Mouse (Mus musculus) heart, embryonic 16.5 days (tissue): ENCODE measurements at regions not wholly inside any gene's neighbourhood (a gene's known extent, or its start where the extent isn't known, plus 50 kb on each side); places are given as distances from the start of the nearest gene placed in this dataset.

Source experiments
- ATAC-seq: fragments of 200-750 bp; cut with Nextera tagmentation; replicated peaks from 2 replicates; pipeline ENCODE4 v1.8.0; 2017; ENCODE audit warnings: moderate number of reproducible peaks; ENCODE audit not compliant: insufficient read depth, low FRiP score; ENCODE audit errors: extremely low read depth
- H3K27ac ChIP-seq: fragments of 300-500 bp; sonication (generic); 2 replicates; pipeline ENCODE4 v1.5.1; 2014; ENCODE audit warnings: mild to moderate bottlenecking, low read length, control low read depth, moderate library complexity
- H3K27me3 ChIP-seq: fragments of 300-500 bp; sonication (generic); 2 replicates; pipeline ENCODE4 v1.6.1; 2014; ENCODE audit warnings: low read length, mixed read lengths; ENCODE audit not compliant: control insufficient read depth, insufficient read depth
- H3K36me3 ChIP-seq: fragments of 300-500 bp; sonication (generic); 2 replicates; pipeline ENCODE4 v1.6.1; 2014; ENCODE audit not compliant: control insufficient read depth, insufficient read depth
- H3K4me1 ChIP-seq: fragments of 300-500 bp; sonication (generic); 2 replicates; pipeline ENCODE4 v1.6.1; 2014; ENCODE audit warnings: low read length, mixed read lengths; ENCODE audit not compliant: control insufficient read depth, insufficient read depth
- H3K4me2 ChIP-seq: fragments of 300-500 bp; sonication (generic); 2 replicates; pipeline ENCODE4 v1.6.1; 2014; ENCODE audit warnings: low read depth, mild to moderate bottlenecking, control low read depth, low read length
- H3K4me3 ChIP-seq: fragments of 300-500 bp; sonication (generic); 2 replicates; pipeline ENCODE4 v1.5.1; 2014; ENCODE audit warnings: mild to moderate bottlenecking, control low read depth, low read length
- H3K9ac ChIP-seq: fragments of 300-500 bp; sonication (generic); 2 replicates; pipeline ENCODE4 v1.6.1; 2014; ENCODE audit warnings: low read length, control low read depth
- H3K9me3 ChIP-seq: fragments of 300-500 bp; sonication (generic); replicated peaks from 2 replicates; pipeline ENCODE4 v1.6.1; 2016; ENCODE audit warnings: low read length; ENCODE audit not compliant: control insufficient read depth
- WGBS: fragments of 180-500 bp; shearing (Covaris S2); extraction: QIAGEN DNeasy Blood & Tissue Kit; methylation state at CpG from one replicate; pipeline ENCODE4 v1.1.7; 2014; 5-methylcytosine and 5-hydroxymethylcytosine counted together

DNA sequence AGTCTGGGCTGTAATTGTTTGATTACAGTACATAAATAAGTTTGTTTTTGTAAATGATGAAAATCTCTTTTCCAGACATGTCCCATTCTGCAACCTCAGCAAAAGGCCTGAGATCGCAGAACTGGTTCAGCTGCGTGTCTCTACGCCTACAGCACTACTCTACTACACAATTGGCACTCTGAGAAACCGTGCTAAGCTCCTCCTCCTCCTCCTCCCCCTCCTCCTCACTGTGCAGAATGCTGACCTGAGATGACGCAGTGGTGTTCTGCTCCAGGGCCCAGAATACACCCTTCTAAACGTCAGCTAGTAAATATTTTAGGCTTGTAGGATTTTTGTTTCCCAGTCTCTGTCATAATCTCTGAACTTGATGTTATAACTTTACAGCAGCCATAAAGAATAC lies 724.2 kb downstream of the Ntrk3 start:
- Histone ChIP-seq H3K9me3 (no peaks in the 10 kb centered on the region), H3K4me2 (no peak overlapping the region), H3K4me1 (no peaks in the 10 kb centered on the region), H3K9ac (no peak overlapping the region), H3K36me3 (no peaks in the 10 kb centered on the region), H3K27me3 (no peaks in the 10 kb centered on the region), H3K4me3 (no peak overlapping the region), H3K27ac (no peak overlapping the region)
- 53% methylated on average over 6 of the region's 6 CpGs for WGBS
- ATAC-seq: no peak

DNA sequence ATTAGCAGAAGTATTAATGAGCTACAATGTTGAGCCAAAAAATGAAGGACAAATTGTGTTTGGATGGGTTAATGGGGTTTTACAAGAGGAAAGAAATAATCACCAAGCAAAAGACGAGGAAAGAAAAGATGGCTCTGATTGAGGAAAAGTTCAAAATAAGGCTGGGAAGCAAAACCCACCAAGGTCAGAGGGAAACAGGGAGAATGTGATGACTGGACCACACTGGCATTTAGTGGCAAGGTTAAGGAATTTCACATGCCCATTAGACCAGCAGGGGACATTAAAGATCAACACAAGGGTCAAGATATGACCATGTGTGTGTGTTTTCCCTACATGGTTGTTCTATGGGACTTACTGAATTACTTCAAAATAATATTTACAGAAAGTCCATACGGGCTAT lies 734.7 kb downstream of the Ntrk3 start:
- 67% methylated on average over 2 of the region's 2 CpGs for WGBS
- H3K4me2 ChIP-seq: no peak overlapping the region
- H3K4me1 ChIP-seq: no peaks in the 10 kb centered on the region
- no peak for ATAC-seq
- no peak overlapping the region for H3K4me3 ChIP-seq
- H3K36me3 ChIP-seq: no peaks in the 10 kb centered on the region
- no peak overlapping the region for H3K9ac ChIP-seq
- no peaks in the 10 kb centered on the region for H3K9me3 ChIP-seq
- no peaks in the 10 kb centered on the region for H3K27me3 ChIP-seq
- H3K27ac ChIP-seq: no peak overlapping the region

DNA sequence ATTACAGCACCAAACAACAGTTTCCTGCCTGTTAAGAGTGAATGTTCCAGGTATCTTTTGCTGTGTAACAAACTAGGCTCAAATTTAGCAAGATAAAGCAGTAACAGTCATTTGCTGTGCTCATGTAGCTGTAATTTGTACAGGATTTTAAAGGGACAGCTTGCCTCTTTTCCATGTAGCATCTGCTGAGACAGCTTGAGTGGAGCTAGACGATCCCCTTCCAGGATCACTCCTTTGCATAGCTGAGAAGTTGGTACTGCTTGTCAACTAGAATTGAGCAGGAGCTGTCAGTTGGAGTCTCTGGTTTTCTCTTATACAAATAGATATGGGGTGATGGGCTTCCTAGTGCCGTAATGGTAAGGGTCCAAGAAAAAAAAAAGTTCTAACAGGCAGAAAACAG lies 744.0 kb downstream of the Ntrk3 start:
- Histone ChIP-seq H3K36me3 (no peaks in the 10 kb centered on the region), H3K27ac (no peak overlapping the region), H3K4me3 (no peak overlapping the region), H3K4me1 (no peaks in the 10 kb centered on the region), H3K27me3 (no peaks in the 10 kb centered on the region), H3K4me2 (no peak overlapping the region), H3K9me3 (no peaks in the 10 kb centered on the region), H3K9ac (no peak overlapping the region)
- WGBS: 66% methylated on average over 2 of the region's 2 CpGs
- ATAC-seq: no peak

DNA sequence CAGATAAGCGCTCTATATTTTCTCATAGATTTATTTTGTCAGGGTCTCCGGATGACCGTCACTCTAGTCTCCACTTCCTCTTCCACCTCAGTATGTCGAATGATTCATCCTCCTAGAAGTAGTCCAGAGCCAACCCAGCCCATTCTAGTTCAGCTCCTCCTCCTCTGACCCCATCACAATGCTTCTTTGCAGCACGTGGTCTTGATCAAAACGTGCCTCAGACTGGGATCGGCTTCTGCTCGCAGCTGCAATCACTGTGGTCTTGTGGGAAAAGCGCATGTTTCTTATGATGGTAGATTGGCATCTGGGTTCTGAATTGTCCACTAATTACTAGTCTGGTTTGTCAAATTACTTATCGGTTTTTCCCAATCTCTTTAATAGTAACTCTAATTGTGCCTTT lies 747.7 kb downstream of the Ntrk3 start:
- no peak overlapping the region for H3K4me3 ChIP-seq
- no peak overlapping the region for H3K9ac ChIP-seq
- H3K9me3 ChIP-seq: no peaks in the 10 kb centered on the region
- no peak overlapping the region for H3K4me2 ChIP-seq
- no peak overlapping the region for H3K27ac ChIP-seq
- ATAC-seq: no peak
- 68% methylated on average over 10 of the region's 10 CpGs for WGBS
- no peaks in the 10 kb centered on the region for H3K27me3 ChIP-seq
- H3K36me3 ChIP-seq: no peaks in the 10 kb centered on the region
- H3K4me1 ChIP-seq: no peaks in the 10 kb centered on the region

DNA sequence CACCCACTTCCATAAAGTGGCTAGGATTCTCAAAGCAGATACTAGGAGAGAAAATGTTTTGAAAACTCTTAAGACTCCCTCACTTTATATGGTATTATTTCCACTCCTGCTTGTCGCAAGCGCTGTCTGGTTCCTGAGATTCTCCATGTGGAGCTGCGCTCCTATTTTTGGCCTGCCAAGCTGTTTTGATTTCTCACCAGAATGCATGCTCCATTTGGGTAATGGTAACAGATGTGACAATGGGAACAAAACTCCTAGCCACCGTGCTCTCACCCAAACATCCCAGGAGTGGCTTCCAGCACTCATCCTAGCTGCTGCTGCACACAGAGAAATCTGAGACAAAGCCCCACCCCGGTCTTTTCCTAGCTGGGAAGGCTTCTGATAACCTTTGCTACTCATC lies 749.6 kb downstream of the Ntrk3 start:
- H3K27me3 ChIP-seq: no peaks in the 10 kb centered on the region
- no peak for ATAC-seq
- 38% methylated on average over 5 of the region's 5 CpGs for WGBS
- no peak overlapping the region for H3K4me2 ChIP-seq
- no peak overlapping the region for H3K9ac ChIP-seq
- no peak overlapping the region for H3K27ac ChIP-seq
- no peak overlapping the region for H3K4me3 ChIP-seq
- no peaks in the 10 kb centered on the region for H3K4me1 ChIP-seq
- H3K36me3 ChIP-seq: no peaks in the 10 kb centered on the region
- no peaks in the 10 kb centered on the region for H3K9me3 ChIP-seq

DNA sequence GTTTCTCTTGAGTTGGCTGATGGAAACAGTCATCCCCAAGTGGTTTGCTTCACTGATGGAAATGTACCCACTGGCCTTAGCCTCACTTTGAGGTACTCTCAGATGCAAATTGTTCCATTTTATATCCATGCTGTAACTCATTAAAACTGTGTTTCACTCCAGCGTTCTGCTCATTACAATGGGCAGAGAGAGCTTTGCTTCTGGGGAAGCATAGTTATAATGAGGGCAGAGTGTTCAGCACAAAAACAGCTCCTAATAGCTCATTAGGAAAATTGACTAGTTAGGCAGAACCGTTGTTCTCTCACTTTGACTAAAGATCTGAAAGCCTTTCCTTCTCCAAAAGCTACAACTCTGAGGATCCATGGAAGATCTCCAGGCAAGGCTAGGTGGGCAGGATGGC lies 771.2 kb downstream of the Ntrk3 start:
- Histone ChIP-seq H3K27me3 (no peaks in the 10 kb centered on the region), H3K36me3 (no peaks in the 10 kb centered on the region), H3K4me2 (no peak overlapping the region), H3K4me1 (no peaks in the 10 kb centered on the region), H3K27ac (no peak overlapping the region), H3K4me3 (no peak overlapping the region), H3K9me3 (no peaks in the 10 kb centered on the region), H3K9ac (no peak overlapping the region)
- 80% methylated on average over 2 of the region's 2 CpGs for WGBS
- no peak for ATAC-seq

DNA sequence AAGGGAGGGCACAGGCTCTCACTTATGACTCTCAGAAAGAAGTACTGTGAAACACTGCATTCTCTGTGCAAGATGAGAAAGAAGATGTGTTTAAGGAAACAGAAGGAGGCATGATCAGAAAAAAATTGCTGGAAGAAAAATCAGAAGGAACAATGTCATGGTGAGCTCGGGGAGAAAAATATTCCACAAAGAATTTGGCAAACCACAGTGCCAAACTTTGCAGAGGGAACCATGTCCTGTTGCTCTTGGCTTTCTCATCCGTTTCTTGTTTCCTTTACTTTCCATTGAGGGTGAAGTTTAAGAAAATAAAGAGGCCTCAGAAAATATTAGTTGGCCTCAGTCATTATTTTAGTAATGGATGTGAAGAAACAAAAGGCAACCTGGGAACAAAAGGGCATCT lies 804.4 kb downstream of the Ntrk3 start:
- Histone ChIP-seq H3K36me3 (no peaks in the 10 kb centered on the region), H3K9ac (no peak overlapping the region), H3K27me3 (no peaks in the 10 kb centered on the region), H3K4me2 (no peak overlapping the region), H3K27ac (no peak overlapping the region), H3K9me3 (no peaks in the 10 kb centered on the region), H3K4me1 (no peaks in the 10 kb centered on the region), H3K4me3 (no peak overlapping the region)
- 27% methylated on average over 2 of the region's 2 CpGs for WGBS
- no peak for ATAC-seq

DNA sequence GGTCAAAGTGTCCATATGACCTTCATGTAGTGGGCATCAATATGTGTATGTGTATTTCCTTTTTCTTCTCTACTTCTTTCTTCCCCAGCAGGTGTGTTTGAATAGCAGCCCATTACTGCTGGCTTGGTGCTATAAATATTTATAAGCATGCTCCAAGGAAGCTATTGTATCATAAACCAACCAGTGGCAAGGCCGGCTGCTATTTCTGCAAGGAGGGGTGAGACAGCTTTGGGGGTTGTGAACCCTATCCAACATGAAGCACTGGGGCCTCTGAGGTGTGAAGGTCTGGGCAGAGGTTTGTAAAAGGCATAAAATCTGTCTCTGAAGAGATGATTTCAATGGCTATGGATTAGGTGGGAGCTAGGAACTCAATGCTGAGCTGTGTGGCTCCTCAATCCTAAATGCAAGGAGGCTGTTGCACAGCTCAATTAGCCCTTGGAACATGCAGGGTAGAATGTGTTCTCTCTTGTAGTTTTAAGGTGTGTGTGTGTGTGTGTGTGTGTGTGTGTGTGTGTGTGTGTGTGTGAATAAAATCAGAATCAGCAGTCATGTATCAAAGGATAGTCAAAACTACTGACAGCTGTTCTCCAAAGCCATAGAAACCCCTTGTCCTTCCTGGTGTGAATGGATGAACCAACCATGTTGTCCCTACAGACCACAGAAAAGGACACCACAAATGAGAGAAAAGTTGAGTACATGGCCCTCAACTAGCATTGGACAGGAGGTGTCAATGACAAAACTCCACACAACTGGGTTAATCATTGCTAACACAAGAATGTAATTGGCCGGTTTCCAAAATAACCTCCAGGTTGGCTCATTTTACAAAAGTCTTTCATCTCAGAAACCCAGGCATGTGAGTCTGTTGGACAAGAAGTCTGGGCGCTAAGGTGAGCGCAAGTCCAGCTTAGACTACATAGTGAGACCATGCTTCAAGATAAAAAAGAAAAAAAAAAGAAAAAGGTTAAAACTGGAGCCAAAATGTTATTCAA lies 809.0 kb downstream of the Ntrk3 start:
- WGBS: 82% methylated on average over 4 of the region's 4 CpGs
- Histone ChIP-seq H3K36me3 (no peaks in the 10 kb centered on the region), H3K4me1 (no peaks in the 10 kb centered on the region), H3K27ac (no peak overlapping the region), H3K4me3 (no peak overlapping the region), H3K9ac (no peak overlapping the region), H3K4me2 (no peak overlapping the region), H3K27me3 (no peaks in the 10 kb centered on the region), H3K9me3 (no peaks in the 10 kb centered on the region)
- ATAC-seq: no peak

DNA sequence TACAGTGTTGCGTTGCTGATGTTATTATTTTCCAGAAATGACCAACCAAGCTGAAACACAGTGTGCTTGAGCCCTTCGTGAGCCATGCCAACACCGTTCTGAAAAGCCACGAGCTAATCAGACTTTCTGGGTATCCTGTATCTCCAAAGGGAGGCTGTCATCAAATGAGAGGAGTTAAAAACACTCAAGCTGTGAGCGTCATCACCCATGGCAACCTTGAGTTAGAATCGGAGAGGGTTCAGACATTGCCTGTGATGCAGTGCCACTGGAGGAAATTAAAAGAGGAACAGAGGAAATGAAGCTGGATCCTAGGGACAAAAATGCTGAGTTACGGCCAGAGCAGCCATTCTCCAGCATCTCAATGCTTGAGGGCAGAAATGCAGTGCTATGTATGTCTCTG lies 838.6 kb downstream of the Ntrk3 start:
- no peaks in the 10 kb centered on the region for H3K36me3 ChIP-seq
- no peaks in the 10 kb centered on the region for H3K9me3 ChIP-seq
- no peaks in the 10 kb centered on the region for H3K27me3 ChIP-seq
- ATAC-seq: no peak
- H3K4me2 ChIP-seq: no peak overlapping the region
- no peaks in the 10 kb centered on the region for H3K4me1 ChIP-seq
- WGBS: 36% methylated on average over 7 of the region's 7 CpGs
- no peak overlapping the region for H3K9ac ChIP-seq
- no peak overlapping the region for H3K27ac ChIP-seq
- H3K4me3 ChIP-seq: no peak overlapping the region
